Mouse (Mus musculus): ENCODE measurements at regions not wholly inside any gene's neighbourhood (a gene's known extent, or its start where the extent isn't known, plus 50 kb on each side); places are given as distances from the start of the nearest gene placed in this dataset.
"Not testable (repeated sequence)": the region's sequence is repeated elsewhere in the genome, so short reads cannot be mapped to it uniquely, and the experiment has no call there.

GRCm38 (mm10) chr14:53537895-53538294, 716.0 kb downstream of the Dad1 start:
- WGBS: 52% methylated on average over 7 of the region's 7 CpGs
- DNase-seq: peak; percentile 64
- not testable (repeated sequence) for H3K27ac ChIP-seq (ENCODE audit: control insufficient read depth, insufficient read depth, low read length); H3K4me3 ChIP-seq (ENCODE audit: control insufficient read depth, insufficient read depth, low read length); H3K4me1 ChIP-seq (replicated peaks; ENCODE audit: control insufficient read depth, insufficient read depth, low read length); H3K27me3 ChIP-seq (ENCODE audit: control insufficient read depth, insufficient read depth, low read length); H3K36me3 ChIP-seq (ENCODE audit: control insufficient read depth, insufficient read depth, low read length)
- TF ChIP-seq CTCF (IDR thresholded peaks at IDR 0.05; ENCODE audit: borderline replicate concordance, control insufficient read depth, extremely low read depth, insufficient read depth, low read length, poor library complexity): peak; percentile 57; the same call in 1 of the 2 replicates

GRCm38 (mm10) chr14:53523430-53523829, 730.5 kb downstream of the Dad1 start:
- WGBS: no CpG with 5 or more reads among the region's 3 CpGs
- H3K27ac ChIP-seq (ENCODE audit: control insufficient read depth, insufficient read depth, low read length): not testable (repeated sequence)

GRCm38 (mm10) chr14:53518954-53519353, 735.0 kb downstream of the Dad1 start:
- DNase-seq; H3K27ac ChIP-seq (ENCODE audit: control insufficient read depth, insufficient read depth, low read length); H3K36me3 ChIP-seq (ENCODE audit: control insufficient read depth, insufficient read depth, low read length); H3K27me3 ChIP-seq (ENCODE audit: control insufficient read depth, insufficient read depth, low read length); H3K4me3 ChIP-seq (ENCODE audit: control insufficient read depth, insufficient read depth, low read length); H3K4me1 ChIP-seq (replicated peaks; ENCODE audit: control insufficient read depth, insufficient read depth, low read length): not testable (repeated sequence)
- WGBS: no CpG with 5 or more reads among the region's 1 CpGs

More at GRCm38 (mm10) chr14:53523430-53523829, 730.5 kb downstream of the Dad1 start:
- not testable (repeated sequence) for DNase-seq; H3K4me1 ChIP-seq (replicated peaks; ENCODE audit: control insufficient read depth, insufficient read depth, low read length); H3K36me3 ChIP-seq (ENCODE audit: control insufficient read depth, insufficient read depth, low read length); H3K4me3 ChIP-seq (ENCODE audit: control insufficient read depth, insufficient read depth, low read length); H3K27me3 ChIP-seq (ENCODE audit: control insufficient read depth, insufficient read depth, low read length)

GRCm38 (mm10) chr14:53516623-53517238, 737.2 kb downstream of the Dad1 start:
- not testable (repeated sequence) for H3K27me3 ChIP-seq (ENCODE audit: control insufficient read depth, insufficient read depth, low read length); H3K4me3 ChIP-seq (ENCODE audit: control insufficient read depth, insufficient read depth, low read length); H3K27ac ChIP-seq (ENCODE audit: control insufficient read depth, insufficient read depth, low read length); H3K36me3 ChIP-seq (ENCODE audit: control insufficient read depth, insufficient read depth, low read length); DNase-seq; H3K4me1 ChIP-seq (replicated peaks; ENCODE audit: control insufficient read depth, insufficient read depth, low read length)
- WGBS: no CpG with 5 or more reads among the region's 10 CpGs

- not testable (repeated sequence) for H3K36me3 ChIP-seq (ENCODE audit: control insufficient read depth, insufficient read depth, low read length); H3K4me3 ChIP-seq (ENCODE audit: control insufficient read depth, insufficient read depth, low read length); H3K27ac ChIP-seq (ENCODE audit: control insufficient read depth, insufficient read depth, low read length); H3K27me3 ChIP-seq (ENCODE audit: control insufficient read depth, insufficient read depth, low read length); H3K4me1 ChIP-seq (replicated peaks; ENCODE audit: control insufficient read depth, insufficient read depth, low read length)
- WGBS: 4% methylated on average over 1 of the region's 2 CpGs
- peak; percentile 56 for DNase-seq
Observed at GRCm38 (mm10) chr14:53505389-53505788, 748.5 kb downstream of the Dad1 start.

- not testable (repeated sequence) for DNase-seq; H3K36me3 ChIP-seq (ENCODE audit: control insufficient read depth, insufficient read depth, low read length); H3K4me3 ChIP-seq (ENCODE audit: control insufficient read depth, insufficient read depth, low read length); H3K27ac ChIP-seq (ENCODE audit: control insufficient read depth, insufficient read depth, low read length); H3K27me3 ChIP-seq (ENCODE audit: control insufficient read depth, insufficient read depth, low read length); H3K4me1 ChIP-seq (replicated peaks; ENCODE audit: control insufficient read depth, insufficient read depth, low read length)
- 88% methylated on average over 9 of the region's 9 CpGs for WGBS
Observed at GRCm38 (mm10) chr14:53488383-53488782, 765.5 kb downstream of the Dad1 start.

GRCm38 (mm10) chr14:53487611-53488010, 766.3 kb downstream of the Dad1 start:
- not testable (repeated sequence) for H3K4me1 ChIP-seq (replicated peaks; ENCODE audit: control insufficient read depth, insufficient read depth, low read length); H3K27ac ChIP-seq (ENCODE audit: control insufficient read depth, insufficient read depth, low read length); H3K4me3 ChIP-seq (ENCODE audit: control insufficient read depth, insufficient read depth, low read length); H3K27me3 ChIP-seq (ENCODE audit: control insufficient read depth, insufficient read depth, low read length); H3K36me3 ChIP-seq (ENCODE audit: control insufficient read depth, insufficient read depth, low read length); DNase-seq
- WGBS: 20% methylated on average over 5 of the region's 5 CpGs

- H3K27me3 ChIP-seq (ENCODE audit: control insufficient read depth, insufficient read depth, low read length); DNase-seq; H3K36me3 ChIP-seq (ENCODE audit: control insufficient read depth, insufficient read depth, low read length); H3K4me1 ChIP-seq (replicated peaks; ENCODE audit: control insufficient read depth, insufficient read depth, low read length); H3K4me3 ChIP-seq (ENCODE audit: control insufficient read depth, insufficient read depth, low read length); H3K27ac ChIP-seq (ENCODE audit: control insufficient read depth, insufficient read depth, low read length): not testable (repeated sequence)
- 39% methylated on average over 7 of the region's 7 CpGs for WGBS
Observed at GRCm38 (mm10) chr14:53474170-53474569, 779.7 kb downstream of the Dad1 start.

GRCm38 (mm10) chr14:53460790-53461189, 793.1 kb downstream of the Dad1 start:
- H3K27me3 ChIP-seq (ENCODE audit: control insufficient read depth, insufficient read depth, low read length); H3K4me1 ChIP-seq (replicated peaks; ENCODE audit: control insufficient read depth, insufficient read depth, low read length); DNase-seq; H3K36me3 ChIP-seq (ENCODE audit: control insufficient read depth, insufficient read depth, low read length); H3K4me3 ChIP-seq (ENCODE audit: control insufficient read depth, insufficient read depth, low read length); H3K27ac ChIP-seq (ENCODE audit: control insufficient read depth, insufficient read depth, low read length): not testable (repeated sequence)
